Mouse (Mus musculus) myocyte (in vitro differentiated cells): ENCODE results near the gene Chuk. TPM values are rescaled to one million over a fixed set of nuclear protein-coding genes. Genes with fewer than 3 reads are reported as not detected.
A peak's percentile ranks its signal among the peaks of the same experiment; 100 is the strongest.

Experiments
- H3K27me3 ChIP-seq: one replicate; pipeline ENCODE4 v1.6.1; 2011; ENCODE audit not compliant: control insufficient read depth, insufficient read depth, insufficient read length
- H3K36me3 ChIP-seq: one replicate; pipeline ENCODE4 v1.6.1; 2011; ENCODE audit not compliant: control insufficient read depth, insufficient read depth
- H3K4me2 ChIP-seq: one replicate; pipeline ENCODE4 v1.6.1; 2011; ENCODE audit warnings: low read depth, control low read depth
- H3K4me3 ChIP-seq: one replicate; pipeline ENCODE4 v1.5.1; 2011; ENCODE audit warnings: mild to moderate bottlenecking, control low read depth, moderate library complexity
- H3K79me2 ChIP-seq: one replicate; pipeline ENCODE4 v1.6.1; 2011; ENCODE audit not compliant: control insufficient read depth, insufficient read depth
- H3ac ChIP-seq: one replicate; pipeline ENCODE4 v1.6.1; 2011; ENCODE audit not compliant: control insufficient read depth, insufficient read length
- CEBPB ChIP-seq: IDR thresholded peaks from 2 replicates; pipeline ENCODE4 v1.6.1; 2011; ENCODE audit warnings: mild to moderate bottlenecking, moderate library complexity; ENCODE audit not compliant: poor library complexity, insufficient read depth, severe bottlenecking
- E2F4 ChIP-seq: IDR thresholded peaks from one replicate; pipeline ENCODE4 v1.6.1; 2011; ENCODE audit warnings: mild to moderate bottlenecking, control low read depth, moderate library complexity; ENCODE audit not compliant: insufficient read depth
- MAX ChIP-seq: IDR thresholded peaks from one replicate; pipeline ENCODE4 v1.6.1; 2011; ENCODE audit warnings: low read depth, mild to moderate bottlenecking, control low read depth
- MYOD1 ChIP-seq, 3 experiments: IDR thresholded peaks; one replicate each; pipeline ENCODE4 v1.6.1; 2011; ENCODE audit warnings: control low read depth in 2 of 3, low read depth in 2 of 3, mild to moderate bottlenecking in 2 of 3, moderate library complexity in 1 of 3; ENCODE audit not compliant: insufficient read length in 2 of 3, control insufficient read depth in 1 of 3
- MYOG ChIP-seq, 3 experiments: IDR thresholded peaks; one replicate each; pipeline ENCODE4 v1.6.1; 2011; ENCODE audit warnings: control low read depth in 2 of 3, low read depth in 2 of 3, mild to moderate bottlenecking in 2 of 3; ENCODE audit not compliant: insufficient read length in 2 of 3, control insufficient read depth in 1 of 3, insufficient read depth in 1 of 3
- POLR2A ChIP-seq: IDR thresholded peaks from one replicate; pipeline ENCODE4 v1.6.1; 2011; ENCODE audit warnings: low read depth, mild to moderate bottlenecking, control low read depth, moderate library complexity; ENCODE audit not compliant: insufficient read length
- POLR2AphosphoS2 ChIP-seq: IDR thresholded peaks from one replicate; pipeline ENCODE4 v1.6.1; 2011; ENCODE audit warnings: low read depth, control low read depth; ENCODE audit not compliant: insufficient read length
- REST ChIP-seq: IDR thresholded peaks from one replicate; pipeline ENCODE4 v1.6.1; 2011; ENCODE audit warnings: mild to moderate bottlenecking, control low read depth, moderate library complexity; ENCODE audit not compliant: insufficient read depth, insufficient read length
- SRF ChIP-seq: IDR thresholded peaks from one replicate; pipeline ENCODE4 v1.6.1; 2011; ENCODE audit warnings: low read depth; ENCODE audit not compliant: control insufficient read depth, insufficient read length
- TCF12 ChIP-seq: IDR thresholded peaks from one replicate; pipeline ENCODE4 v1.6.1; 2011; ENCODE audit warnings: mild to moderate bottlenecking, control low read depth; ENCODE audit not compliant: poor library complexity, insufficient read depth, severe bottlenecking
- TCF3 ChIP-seq: IDR thresholded peaks from one replicate; pipeline ENCODE4 v1.6.1; 2011; ENCODE audit warnings: low read depth, control low read depth; ENCODE audit not compliant: insufficient read length
- USF1 ChIP-seq: IDR thresholded peaks from one replicate; pipeline ENCODE4 v1.6.1; 2011; ENCODE audit warnings: low read depth, mild to moderate bottlenecking, control low read depth, moderate library complexity
- polyA plus RNA-seq: library from polyadenylated mRNA; unstranded; fragments of >200 nt; fragmentation: generic; extraction: Trizol; gene quantifications from one replicate; pipeline ENCODE4 v1.2.1, GENCODE M21; 2012; ENCODE audit warnings: missing spikeins

Gene Chuk
- polyA plus RNA-seq, 1 experiment, result 12.2 TPM

GRCm38 (mm10) chr19:44108996-44109395, 1.7 kb upstream of the Chuk start:
- Histone ChIP-seq H3K4me2 (no peak overlapping the region), H3K36me3 (peaks cover 13% of the 10 kb centered on the region), H3K27me3 (no peaks in the 10 kb centered on the region), H3K4me3 (no peak overlapping the region), H3K79me2 (peaks cover 32% of the 10 kb centered on the region), H3ac (no peak overlapping the region)
- TF ChIP-seq CEBPB (no peak), MAX (no peak), POLR2A (no peak), MYOG (IDR thresholded peaks at IDR 0.05; ENCODE audit: control insufficient read depth in 1 of 3, insufficient read depth in 1 of 3, insufficient read length in 2 of 3, low read depth in 2 of 3) (no peak), E2F4 (no peak), USF1 (no peak), TCF12 (no peak), TCF3 (no peak)

- Histone ChIP-seq H3K4me3 (peak overlapping the region; percentile 79), H3K27me3 (no peaks in the 10 kb centered on the region), H3ac (peak overlapping the region; percentile 70), H3K4me2 (peak overlapping the region; percentile 97), H3K36me3 (peaks cover 5% of the 10 kb centered on the region), H3K79me2 (peaks cover 43% of the 10 kb centered on the region)
- TF ChIP-seq POLR2AphosphoS2, result peak; percentile 15
- no peak for TF ChIP-seq CEBPB
Measured at GRCm38 (mm10) chr19:44107661-44108521, 611 bp upstream of the Chuk start.

- H3K4me2 ChIP-seq, result no peak overlapping the region
- no peak for TF ChIP-seq POLR2AphosphoS2
- TF ChIP-seq SRF, result no peak
- no peak for TF ChIP-seq TCF12
- TF ChIP-seq E2F4, result no peak
- no peak for TF ChIP-seq MAX
- TF ChIP-seq CEBPB, result no peak
- TF ChIP-seq REST, result no peak
- TF ChIP-seq MYOG (IDR thresholded peaks at IDR 0.05; ENCODE audit: control insufficient read depth in 1 of 3, insufficient read depth in 1 of 3, insufficient read length in 2 of 3, low read depth in 2 of 3), result no peak
- H3K4me3 ChIP-seq, result no peak overlapping the region
- H3K27me3 ChIP-seq, result no peaks in the 10 kb centered on the region
- no peak overlapping the region for H3ac ChIP-seq
- peaks cover 50% of the 10 kb centered on the region for H3K79me2 ChIP-seq
- peaks cover 9% of the 10 kb centered on the region for H3K36me3 ChIP-seq
Measured at GRCm38 (mm10) chr19:44104393-44104792, 2.9 kb downstream of the Chuk start.

GRCm38 (mm10) chr19:44103001-44103400, 4.3 kb downstream of the Chuk start:
- Histone ChIP-seq H3K4me3 (no peak overlapping the region), H3K36me3 (peaks cover 18% of the 10 kb centered on the region), H3K79me2 (peaks cover 50% of the 10 kb centered on the region), H3K4me2 (no peak overlapping the region), H3K27me3 (no peaks in the 10 kb centered on the region), H3ac (no peak overlapping the region)
- TF ChIP-seq POLR2A, result no peak
- TF ChIP-seq MYOD1 (IDR thresholded peaks at IDR 0.05; ENCODE audit: control insufficient read depth in 1 of 3, insufficient read length in 2 of 3, low read depth in 2 of 3), result no peak
- TF ChIP-seq MAX, result no peak
- no peak for TF ChIP-seq REST
- no peak for TF ChIP-seq POLR2AphosphoS2
- no peak for TF ChIP-seq TCF3
- no peak for TF ChIP-seq SRF
- no peak for TF ChIP-seq E2F4
- no peak for TF ChIP-seq CEBPB
- no peak for TF ChIP-seq MYOG (IDR thresholded peaks at IDR 0.05; ENCODE audit: control insufficient read depth in 1 of 3, insufficient read depth in 1 of 3, insufficient read length in 2 of 3, low read depth in 2 of 3)
- TF ChIP-seq TCF12, result no peak
- TF ChIP-seq USF1, result no peak

GRCm38 (mm10) chr19:44100840-44101239, 6.4 kb downstream of the Chuk start:
- H3ac ChIP-seq, result no peak overlapping the region
- H3K36me3 ChIP-seq, result peaks cover 34% of the 10 kb centered on the region

More at GRCm38 (mm10) chr19:44100840-44101239, 6.4 kb downstream of the Chuk start:
- Histone ChIP-seq H3K27me3 (no peaks in the 10 kb centered on the region), H3K4me2 (no peak overlapping the region), H3K79me2 (peaks cover 36% of the 10 kb centered on the region), H3K4me3 (no peak overlapping the region)
- no peak for TF ChIP-seq TCF3
- TF ChIP-seq POLR2A, result no peak
- no peak for TF ChIP-seq POLR2AphosphoS2
- no peak for TF ChIP-seq TCF12
- TF ChIP-seq MYOG (IDR thresholded peaks at IDR 0.05; ENCODE audit: control insufficient read depth in 1 of 3, insufficient read depth in 1 of 3, insufficient read length in 2 of 3, low read depth in 2 of 3), result no peak
- TF ChIP-seq USF1, result no peak
- TF ChIP-seq CEBPB, result no peak
- TF ChIP-seq MYOD1 (IDR thresholded peaks at IDR 0.05; ENCODE audit: control insufficient read depth in 1 of 3, insufficient read length in 2 of 3, low read depth in 2 of 3), result no peak
- no peak for TF ChIP-seq MAX
- no peak for TF ChIP-seq SRF
- TF ChIP-seq E2F4, result no peak
- no peak for TF ChIP-seq REST
